Mouse (Mus musculus): ENCODE results near the gene Dolk.

Dolk gene

DNA sequence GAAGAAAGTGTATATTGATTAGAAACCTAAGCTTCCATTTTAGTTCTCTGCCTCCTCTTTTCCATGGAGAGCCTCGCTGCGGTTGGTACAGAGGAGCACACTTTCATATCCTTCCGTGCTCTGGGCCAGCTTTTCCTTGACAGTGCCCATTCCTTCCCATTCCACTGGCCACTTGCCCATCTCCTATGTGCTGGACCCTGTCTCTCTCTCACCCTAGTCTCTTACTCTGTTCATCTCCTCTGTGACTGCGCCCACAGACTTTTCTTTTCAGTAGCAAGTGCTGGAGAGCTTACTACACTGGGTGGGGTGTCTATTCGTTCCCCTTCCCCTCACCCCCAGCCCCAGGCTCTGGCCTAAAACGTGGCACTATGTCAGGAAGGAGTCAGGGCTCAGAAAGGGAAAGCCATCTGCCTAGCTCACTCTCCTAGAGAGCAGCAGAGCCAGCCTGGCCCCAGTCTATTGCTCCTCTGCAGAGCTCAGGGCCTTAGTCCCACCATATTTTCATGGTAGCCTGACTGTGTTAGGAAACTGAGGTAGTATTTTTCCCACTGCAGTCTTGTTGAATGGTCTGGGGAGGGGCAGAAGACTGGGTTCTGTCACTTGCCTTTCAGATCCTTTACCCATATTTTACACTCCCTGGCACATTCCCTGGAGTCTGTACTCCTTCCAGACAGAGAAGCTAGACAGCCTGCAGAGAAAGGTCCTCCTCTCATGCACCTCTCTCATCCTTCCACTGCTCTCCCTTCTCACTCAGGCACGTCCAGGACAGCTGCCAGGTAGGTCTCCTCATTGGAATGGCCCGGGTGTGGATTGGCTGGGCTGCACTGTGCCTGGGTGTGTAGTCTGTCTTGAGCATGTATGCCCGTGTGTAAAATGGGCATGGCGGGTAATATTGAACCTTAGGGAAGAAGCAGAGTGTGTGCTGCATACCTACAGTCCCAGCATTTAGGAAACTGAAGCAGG, 35.7 kb downstream of the Dolk start:
- DNase-seq (ENCODE audit: low read depth, low spot score) = no peak

DNA sequence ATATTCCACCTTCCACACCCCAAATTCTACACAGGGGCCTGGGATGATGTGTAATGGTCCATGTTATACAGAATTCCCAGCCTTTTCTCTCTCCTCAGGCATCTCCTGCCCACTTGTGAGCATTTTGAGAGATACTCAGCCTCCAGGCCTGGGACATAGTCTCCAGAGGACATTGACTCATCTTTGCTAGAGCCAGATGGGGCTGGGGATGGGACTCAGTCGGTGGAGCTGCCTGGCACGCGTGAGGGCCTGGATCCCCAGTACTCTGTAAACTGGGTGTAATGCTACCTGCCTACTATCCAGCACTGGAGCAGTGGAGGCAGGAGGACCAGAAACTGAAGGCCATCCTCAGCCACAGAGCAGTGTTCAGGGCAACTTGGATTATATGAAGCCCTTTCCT, 37.0 kb downstream of the Dolk start:
- no peak for DNase-seq (ENCODE audit: low read depth, low spot score)

DNA sequence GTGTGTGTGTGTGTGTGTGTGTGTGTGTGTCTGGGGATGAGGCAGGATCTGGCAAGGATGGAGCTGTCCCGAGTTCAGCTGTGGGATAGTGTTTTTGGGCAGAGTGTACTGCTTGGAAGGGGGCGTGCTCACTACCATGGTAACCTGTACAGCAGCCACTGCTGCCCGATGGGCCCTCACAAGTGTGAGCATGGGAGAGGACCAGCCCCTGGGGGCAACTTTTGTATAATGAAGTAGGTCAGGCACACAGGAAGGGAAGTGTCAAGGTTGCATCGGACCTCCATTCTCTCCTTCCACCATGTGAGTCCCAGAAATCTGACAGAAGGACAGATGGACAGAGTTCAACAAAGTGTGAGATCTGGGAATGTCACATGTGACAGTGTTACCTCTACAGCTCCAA, 38.5 kb downstream of the Dolk start:
- no peak for DNase-seq (ENCODE audit: low read depth, low spot score)

DNA sequence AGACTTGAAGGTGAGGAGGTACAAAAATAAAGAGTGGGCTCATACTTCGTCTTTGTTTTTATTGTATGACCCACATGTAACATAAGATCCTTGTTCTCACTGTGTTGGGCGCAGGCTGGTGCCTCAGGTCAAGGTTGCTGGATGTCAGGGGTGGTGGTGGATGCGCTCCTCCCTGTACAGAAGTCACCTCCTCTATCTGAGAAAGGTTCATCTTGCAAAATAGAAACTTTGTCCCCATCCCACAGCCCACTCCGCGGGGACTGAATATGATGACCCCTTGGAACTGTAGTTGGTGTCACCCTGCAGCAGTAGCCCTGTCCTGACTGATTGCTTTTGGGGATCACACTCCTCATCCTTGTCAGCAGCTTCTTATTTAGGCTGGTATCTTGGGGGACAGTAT, 39.1 kb downstream of the Dolk start:
- no peak for DNase-seq (ENCODE audit: low read depth, low spot score)

DNA sequence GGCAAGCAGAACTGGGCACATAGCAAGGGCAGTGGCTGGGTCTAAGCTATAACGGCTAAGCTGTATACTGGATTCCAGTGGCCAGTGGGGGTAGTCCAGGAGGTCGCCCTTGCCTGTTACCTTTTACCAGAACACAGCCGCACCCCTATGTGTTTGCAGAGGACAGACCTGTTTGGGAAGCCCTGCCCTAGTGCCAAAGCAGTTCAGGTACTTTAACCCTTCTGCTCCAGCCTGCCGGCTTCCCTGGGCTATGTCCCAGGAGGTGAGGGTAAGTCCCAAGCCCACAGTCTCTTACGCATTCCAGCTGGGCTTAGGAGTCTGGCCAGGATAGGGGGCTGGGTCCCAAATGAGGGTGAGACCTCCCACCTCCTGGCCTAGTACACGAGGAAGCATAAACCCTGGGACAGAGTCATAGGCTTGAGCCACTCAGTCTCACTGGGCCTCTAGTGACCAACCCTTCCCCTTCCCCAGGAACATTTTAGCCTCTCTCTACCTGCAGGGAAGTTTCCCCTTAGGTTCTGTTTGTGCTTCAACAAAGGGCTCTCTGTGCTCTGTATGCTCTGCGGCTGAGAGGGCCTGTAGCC, 41.4 kb downstream of the Dolk start:
- DNase-seq (ENCODE audit: low read depth, low spot score) = no peak

DNA sequence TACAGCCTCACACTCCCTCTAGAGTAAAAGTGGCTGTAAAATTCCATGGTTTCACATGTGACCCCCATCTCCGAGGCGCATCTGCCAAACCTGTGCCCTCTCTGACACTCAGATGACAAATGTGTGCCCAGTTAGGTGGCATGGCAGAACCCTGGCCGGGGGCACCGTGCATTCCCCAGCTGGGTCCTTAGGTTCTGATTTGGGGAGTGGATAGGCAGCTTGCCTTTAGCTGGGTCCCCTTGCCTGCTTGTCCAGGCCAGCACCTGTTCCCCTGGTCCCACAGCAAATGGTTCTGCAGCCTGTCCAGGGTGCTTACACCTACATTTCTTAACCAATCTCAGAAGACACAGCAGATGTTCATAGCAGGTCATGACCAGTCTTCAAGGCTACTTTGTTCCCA, 42.7 kb downstream of the Dolk start:
- DNase-seq (ENCODE audit: low read depth, low spot score) = no peak

DNA sequence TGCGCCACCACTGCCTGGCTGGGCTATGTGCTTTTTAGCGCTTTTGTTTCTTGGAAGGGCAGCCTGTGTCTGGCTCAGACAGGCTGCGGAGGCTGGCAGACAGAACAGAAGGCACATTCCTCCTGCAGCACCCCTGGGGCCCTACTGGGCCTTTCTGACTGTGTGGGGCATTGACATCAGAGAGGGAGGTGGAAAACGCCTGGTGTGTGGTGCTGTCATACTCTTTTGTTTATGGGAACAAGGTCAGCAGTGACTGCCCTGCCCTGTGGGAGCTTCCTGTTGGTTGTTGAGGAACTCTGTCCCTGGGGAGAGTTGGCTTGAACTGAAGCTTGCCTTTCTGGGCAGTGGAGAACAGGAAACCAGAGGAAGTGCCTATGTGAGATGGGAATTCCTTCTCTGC, 43.6 kb downstream of the Dolk start:
- DNase-seq (ENCODE audit: low read depth, low spot score) = no peak

DNA sequence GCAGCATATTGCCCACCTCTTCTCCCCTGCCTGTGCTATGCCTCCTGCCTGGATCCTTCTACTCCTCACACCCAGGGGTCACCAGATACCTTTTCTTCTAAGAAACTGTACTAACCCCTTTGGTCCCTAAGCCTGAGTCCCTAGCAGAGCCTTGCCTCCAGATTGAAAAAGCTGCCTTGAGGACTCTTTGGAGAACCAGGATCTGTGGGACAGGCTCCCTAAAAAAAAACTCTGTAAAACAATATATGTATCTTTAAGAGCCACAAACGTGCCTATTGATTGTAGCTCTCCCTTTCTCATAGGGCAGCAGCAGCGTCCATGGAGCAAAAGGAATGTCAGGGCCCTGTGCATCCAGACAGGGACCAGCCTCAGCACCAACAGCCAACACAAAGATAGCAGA, 45.9 kb downstream of the Dolk start, which contains the start of gene Gm28035:
Gm28035 (plus strand) TSS at position 301 of the 400 bp plus-strand sequence.
- no peak for DNase-seq (ENCODE audit: low read depth, low spot score)

DNA sequence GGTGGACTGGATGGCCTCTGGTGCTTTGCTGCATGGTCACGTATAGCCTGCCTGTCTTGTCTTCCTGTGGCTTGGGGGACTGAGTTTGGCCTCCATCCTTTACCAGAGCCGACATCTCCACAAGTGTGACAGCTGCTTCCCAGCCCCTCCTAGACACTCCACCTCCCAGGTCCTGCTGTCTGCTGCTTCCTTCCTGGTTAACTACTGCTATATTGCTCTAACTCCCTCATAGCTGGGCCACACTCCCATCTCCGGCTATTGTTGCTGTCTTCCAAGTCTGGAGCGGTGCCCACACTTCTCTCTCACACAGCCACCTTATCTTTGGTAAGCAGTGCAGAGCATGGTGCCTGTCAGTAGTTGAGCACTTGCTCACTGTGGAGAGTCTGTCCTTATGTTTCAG, 46.4 kb downstream of the Dolk start:
- no peak for DNase-seq (ENCODE audit: low read depth, low spot score)

DNA sequence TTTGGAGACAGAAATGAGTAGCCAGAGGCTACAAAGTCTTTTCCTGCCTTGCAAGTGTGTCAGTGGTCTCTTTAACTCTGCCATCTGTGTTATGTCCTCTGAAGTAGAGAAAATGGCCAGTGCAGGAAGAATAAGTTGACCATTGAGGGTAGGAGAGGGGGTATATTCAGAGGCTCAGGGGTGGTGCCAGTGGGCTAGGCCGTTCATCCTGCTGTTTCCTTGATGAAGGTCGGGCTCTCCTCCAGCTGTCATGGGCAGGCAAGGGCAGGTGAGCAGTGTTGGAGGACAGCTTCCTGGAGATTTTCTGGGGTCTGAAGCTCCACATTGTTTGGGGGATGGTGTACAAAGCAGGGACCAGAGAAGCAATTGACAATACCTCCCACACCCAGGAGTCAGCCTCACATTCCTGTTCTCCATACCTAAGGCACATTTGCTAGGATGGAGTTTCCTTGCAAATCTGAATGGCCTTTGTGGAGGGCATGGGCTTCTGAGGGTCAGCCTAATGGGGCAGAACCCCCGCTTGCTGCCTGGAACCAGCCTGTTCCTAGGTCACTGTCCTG, 47.1 kb downstream of the Dolk start:
- DNase-seq (ENCODE audit: low read depth, low spot score) = no peak

DNA sequence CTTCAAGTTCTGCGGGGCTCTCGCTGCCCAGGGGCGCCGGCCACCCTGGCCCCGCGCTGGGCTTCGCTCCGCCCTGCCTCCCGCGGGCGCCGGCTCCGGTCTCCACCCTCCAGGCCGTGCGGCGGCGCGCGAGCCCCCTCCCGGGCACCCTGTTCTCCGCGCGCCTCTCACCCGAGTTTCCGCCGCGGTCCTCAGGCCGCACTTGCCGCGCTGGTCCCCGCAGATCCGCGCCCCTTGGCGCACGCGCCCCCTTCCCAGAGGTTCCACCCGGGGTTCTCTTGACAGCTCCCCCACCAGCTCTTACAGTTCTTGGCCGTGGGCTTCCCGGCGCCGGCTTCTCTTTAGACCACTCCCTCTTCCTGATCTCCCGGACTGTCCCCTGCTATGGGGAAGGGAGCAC, 48.3 kb downstream of the Dolk start:
- no peak for DNase-seq (ENCODE audit: low read depth, low spot score)

DNA sequence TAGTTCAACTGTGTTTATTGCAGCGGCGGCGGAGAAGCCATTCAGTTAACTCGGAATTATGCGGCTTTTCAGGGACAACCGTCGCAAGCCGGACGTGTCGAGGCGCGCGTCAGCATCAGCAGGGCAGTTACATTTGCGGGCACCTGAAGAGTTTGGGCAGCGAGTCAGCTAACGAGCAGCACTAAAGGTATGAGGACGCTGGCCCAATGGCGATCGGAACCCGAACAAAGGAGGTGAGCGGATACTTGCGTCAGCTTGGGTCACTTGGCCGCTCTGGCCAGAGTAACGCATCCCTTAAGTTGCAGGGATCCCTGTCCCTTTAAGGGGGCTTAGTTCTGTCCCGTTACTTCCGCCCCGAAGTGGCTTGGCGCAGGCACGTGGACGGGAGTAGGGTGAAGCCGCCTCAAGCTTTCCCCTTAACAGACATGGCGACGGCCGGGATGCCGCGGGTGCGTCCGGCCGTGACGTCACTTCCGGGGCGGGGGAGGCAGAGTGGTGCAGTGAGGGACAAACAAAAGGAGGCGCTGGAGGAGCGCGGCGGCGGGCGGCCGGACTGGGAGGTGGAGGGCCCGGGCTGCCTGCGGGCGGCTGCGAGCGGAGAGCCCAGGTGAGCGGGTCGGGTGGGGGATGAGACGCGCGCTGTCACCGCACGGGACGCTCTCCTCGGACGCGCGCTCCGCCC, 48.8 kb downstream of the Dolk start, which contains the start of gene Lrrc8a:
Lrrc8a (plus strand) TSS at position 517 of the 682 bp plus-strand sequence.
- DNase-seq (ENCODE audit: low read depth, low spot score) = peak; percentile 99

DNA sequence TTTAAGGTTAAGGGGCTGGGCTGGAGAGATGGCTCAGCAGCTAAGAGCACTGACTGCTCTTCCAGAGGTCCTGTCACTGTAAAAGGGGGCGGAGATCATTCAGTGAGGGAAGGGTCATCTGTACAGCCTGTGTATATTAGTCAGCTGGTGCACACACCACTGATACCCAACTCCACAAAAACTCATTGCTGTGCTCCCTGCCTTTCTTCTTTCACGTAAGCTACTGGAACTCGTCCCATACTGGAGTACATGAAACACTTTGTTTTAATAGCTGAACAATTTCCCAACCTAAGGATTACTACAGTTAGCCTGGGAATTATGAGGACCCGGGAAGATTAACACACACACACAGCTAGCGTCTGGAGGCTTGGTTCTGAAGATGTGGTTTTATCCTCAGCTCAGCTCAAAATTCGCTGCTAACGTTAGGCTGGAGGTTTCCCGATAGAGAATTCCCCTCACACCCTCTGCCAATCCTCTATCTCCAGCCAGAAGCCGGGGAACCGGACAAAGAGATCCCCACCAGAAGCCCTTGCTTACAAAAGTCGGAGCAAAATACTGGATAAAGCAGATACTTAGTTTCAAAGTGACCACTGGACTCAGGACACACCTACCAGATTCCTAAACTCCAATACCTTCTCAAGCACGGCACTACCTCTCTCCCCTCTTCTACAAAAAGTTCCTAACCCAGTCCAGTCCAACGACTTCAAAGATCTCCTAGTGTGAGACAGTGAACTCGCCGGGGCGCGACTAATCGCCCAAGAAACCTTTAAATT, 49.5 kb downstream of the Dolk start:
- DNase-seq (ENCODE audit: low read depth, low spot score) = peak; percentile 48

DNA sequence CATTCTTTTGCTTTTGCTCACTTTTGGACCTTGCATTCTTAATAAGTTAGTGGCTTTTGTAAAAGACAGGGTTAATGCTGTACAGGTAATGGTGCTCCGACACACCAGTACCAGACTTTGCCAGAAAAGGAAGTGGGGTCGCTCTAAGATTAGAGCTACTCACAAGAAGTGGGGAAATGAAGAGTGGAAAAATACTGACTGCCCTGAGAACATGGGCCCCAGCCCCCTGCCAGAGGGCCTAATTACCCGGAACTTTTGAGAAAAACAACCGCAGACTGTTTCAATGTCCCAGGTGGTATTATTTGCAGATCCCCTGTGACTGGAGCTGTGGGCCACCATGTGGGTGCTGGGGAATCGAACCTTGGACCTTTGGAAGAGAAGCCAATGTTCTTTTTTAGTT, 50.5 kb downstream of the Dolk start:
- no peak for DNase-seq (ENCODE audit: low read depth, low spot score)

Data from A20 (cell line).